Mouse (Mus musculus) effector memory CD4-positive, alpha-beta T cell, adult 7 months (primary cell): ENCODE measurements around the gene Wdr11. TPM values are rescaled to one million over a fixed set of nuclear protein-coding genes. Genes with fewer than 3 reads are reported as not detected.

Source experiments
- polyA plus RNA-seq: library from polyadenylated mRNA; unstranded; fragments of 100-300 nt; shearing (Covaris generic); gene quantifications from one replicate; pipeline ENCODE4 v1.2.1, GENCODE M21; 2017

Gene Wdr11
- 21.0 TPM for polyA plus RNA-seq

DNA sequence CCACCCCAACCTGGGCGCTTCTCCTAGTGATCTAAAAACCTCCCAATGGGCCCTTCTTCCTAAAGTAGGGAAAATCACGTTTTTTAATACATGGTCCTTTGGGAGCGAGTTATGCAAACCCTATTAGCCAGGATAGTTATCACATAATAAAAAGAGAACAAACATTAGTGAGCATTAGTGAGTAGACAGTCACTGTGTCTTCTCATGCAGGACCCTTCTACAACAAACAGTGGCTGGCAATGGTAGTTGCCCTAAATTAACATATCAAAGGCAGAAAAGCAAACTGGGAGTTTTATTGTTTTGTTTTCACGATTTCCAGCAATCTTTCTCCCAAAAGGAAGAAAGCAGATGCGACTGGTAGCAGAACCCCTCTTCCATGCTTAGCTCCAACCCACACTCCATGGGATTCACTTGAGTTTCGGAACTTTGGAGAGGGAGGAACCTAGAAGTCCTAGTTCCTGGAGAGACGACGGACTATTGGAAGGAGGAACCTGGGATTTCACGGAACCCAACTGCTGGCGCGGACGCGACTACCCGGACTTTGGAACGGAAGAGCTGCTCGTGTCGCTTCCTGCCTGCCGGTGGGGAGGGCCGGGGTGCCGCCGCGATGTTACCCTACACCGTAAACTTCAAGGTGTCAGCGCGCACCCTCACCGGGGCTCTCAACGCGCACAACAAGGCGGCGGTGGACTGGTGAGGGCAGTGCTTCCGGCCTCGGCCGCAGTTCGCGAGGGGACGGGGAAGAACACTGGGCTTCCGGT lies at the start of gene Wdr11:
TSS of gene Wdr11 (plus strand) at position 493 of the 761 bp plus-strand sequence.

